Mouse (Mus musculus) R1 (cell line): ENCODE results near the gene Atxn2l.
"Not testable (repeated sequence)": the region's sequence is repeated elsewhere in the genome, so short reads cannot be mapped to it uniquely, and the experiment has no call there.

Experiments
- DNase-seq: peaks from one replicate; pipeline ENCODE4 v3.0.0-alpha.2; 2018; ENCODE audit warnings: low read depth, low spot score

Gene Atxn2l

DNA sequence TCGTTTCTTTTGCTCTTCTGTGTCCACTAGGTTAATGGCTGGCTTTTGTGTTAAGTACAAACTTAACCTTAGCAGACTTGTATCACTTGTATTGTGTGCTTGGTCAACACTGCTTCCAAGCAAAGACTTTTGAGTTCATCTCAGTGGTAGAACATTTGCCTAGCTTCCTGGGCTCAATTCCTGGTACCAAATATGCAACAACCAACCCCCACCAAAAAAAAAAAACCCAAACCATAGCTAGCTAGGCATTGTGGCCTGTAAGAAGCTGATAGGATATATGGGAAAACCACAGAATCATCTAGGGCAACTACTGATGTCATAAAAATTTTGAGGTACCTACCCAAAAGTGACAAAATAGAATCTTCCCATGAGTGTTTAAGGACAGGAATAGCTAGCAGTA is 12.2 kb downstream of the Atxn2l start:
- no peak for DNase-seq

GRCm38 (mm10) chr7:126487617-126488385 is 15.4 kb downstream of the Atxn2l start:
- not testable (repeated sequence) for DNase-seq

DNA sequence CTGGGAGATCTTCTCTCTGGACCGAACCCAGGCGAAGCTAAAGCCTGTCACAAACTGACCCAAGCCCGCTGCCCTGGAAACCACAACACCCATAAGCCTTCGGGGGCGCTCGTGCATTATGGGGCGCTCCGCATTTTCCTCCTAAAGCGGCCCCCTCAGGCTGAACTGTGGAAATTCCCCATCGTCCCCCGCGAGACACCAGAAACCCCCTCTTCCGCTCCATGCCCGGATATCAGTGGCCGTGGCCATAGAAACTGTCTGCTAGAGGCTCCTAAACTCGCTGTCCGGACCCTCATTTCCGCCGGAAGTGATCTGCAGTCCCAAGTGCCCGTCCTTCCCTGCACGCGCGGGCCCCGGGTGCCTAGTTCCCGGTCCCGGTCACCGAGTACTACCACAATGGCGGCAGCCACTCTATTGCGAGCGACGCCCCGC is 16.2 kb downstream of the Atxn2l start, which contains the start of gene Tufm:
TSS of gene Tufm (plus strand) at position 310 of the 432 bp plus-strand sequence.
- DNase-seq = peak; percentile 98

DNA sequence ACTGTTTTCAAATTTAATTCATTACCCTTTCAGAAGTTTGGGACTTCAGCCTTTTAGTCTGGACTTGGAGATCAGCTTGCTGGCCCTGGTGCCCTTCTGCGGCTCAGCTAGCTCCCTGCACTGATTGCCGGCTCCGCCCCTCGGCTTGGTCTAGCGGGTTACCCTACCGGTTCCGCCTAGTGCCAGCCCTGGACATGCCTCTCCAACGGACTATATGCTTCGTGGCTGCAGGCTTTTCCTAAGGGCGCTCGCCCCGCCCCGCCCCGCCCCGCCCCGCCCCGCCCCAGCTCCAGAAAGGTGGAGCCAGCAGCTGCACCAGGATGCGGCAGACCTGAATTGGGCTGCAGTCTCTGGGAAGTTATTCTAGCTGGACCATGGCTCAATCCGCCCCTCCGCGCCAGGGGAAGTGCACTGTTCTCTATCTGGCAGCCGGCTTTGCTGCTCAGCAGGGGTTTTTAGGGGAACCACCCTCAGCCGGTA is 20.8 kb downstream of the Atxn2l start:
- peak; percentile 96 for DNase-seq

- DNase-seq = peak; percentile 45
Observed at GRCm38 (mm10) chr7:126481699-126482098, 21.5 kb downstream of the Atxn2l start.

GRCm38 (mm10) chr7:126474993-126475581 is 28.1 kb downstream of the Atxn2l start, which contains the start of gene Sh2b1:
TSS of gene Sh2b1 (minus strand) at chr7:126475424.
- peak; percentile 96 for DNase-seq

DNA sequence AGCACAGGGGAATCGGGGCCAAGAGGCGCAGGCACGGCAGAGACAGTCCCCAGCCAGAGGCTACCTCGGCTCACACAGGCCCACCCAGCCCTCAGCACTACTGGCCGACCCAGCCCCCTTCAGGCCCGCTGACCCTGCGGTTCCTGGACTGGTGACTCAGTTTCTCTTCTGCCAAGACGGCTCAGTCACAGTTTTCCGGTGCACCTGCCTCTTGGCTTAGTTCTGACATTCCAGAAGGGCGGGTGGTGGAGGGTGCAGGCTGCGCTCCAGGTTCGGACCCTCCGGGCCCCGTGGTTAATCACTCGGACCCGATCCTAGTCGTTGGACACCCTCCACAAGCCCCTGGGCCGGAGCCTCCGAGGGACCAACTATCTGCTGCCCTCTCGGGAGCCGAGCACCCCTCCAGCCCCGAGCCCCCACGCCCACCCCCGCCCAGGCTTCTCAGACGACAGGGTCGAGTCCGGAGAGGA is 28.7 kb downstream of the Atxn2l start:
- no peak for DNase-seq

DNA sequence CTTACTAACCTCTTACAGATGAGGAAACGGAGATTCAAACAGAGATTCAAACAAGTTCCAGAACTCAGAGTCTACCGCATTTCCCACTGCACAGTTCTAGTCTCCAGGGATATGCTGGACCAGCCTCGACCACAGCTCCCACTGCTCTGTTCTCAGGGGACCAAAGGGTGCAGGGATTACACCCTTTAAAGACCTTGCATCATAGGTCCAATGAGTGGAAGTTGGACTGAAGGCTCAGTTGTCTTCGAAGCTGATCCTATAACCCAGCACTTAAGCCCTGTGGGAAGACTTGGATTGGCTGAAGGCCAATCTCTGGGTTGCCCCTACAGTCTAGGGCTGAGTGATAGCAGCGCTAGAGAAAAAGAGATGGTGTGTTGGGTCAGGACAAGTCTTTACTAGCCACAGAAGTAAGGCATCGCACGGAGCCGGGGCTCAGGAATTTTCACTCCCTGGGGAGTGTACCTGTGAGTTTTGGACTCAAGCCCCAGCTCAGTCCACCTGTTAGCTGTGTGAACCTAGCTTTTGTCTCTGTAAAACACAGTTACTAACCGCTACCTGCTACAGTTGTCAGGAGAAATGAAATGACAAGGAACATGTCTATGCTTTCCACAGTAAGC is 29.7 kb downstream of the Atxn2l start:
- no peak for DNase-seq

- no peak for DNase-seq
Observed at GRCm38 (mm10) chr7:126472713-126473112, 30.5 kb downstream of the Atxn2l start.

DNA sequence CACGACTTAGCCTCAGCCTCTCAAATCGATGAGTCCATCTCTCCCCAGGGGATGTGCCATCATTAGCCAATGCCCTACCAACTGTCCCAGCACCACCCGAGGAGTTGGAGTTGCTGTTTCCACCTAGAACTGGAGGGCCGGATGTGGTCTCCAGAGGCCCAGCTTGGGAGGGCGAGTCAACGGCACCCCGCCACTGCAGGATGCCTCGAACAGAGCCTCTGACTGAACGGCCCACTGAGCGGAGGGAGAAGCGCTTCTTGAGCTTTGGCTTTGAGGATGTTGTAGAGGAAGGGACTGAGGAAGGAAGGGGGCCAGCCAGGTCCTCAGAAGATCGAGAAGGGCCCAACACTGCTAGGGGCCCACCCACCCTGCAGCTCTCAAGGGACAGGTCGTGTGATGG is 30.9 kb downstream of the Atxn2l start:
- no peak for DNase-seq

DNA sequence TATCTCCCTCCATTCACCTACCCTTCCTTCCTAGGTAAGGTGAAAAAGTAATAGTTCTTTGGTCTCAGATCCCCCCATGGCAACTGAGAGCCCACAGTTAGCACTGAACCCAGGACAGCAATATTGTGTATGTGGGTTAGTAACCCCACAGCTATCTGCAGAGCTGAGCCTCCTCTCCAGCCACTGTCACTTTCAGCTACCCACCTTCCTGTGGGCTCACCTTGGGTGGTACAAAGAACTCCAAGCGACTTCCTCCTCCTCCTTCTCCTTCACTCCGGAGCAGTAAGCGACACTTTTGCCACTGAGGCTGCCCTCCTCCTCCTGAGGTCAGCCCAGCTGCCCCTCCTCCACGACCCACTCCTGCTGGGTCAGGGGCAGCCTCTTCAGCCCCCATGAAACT is 31.4 kb downstream of the Atxn2l start:
- DNase-seq = no peak

DNA sequence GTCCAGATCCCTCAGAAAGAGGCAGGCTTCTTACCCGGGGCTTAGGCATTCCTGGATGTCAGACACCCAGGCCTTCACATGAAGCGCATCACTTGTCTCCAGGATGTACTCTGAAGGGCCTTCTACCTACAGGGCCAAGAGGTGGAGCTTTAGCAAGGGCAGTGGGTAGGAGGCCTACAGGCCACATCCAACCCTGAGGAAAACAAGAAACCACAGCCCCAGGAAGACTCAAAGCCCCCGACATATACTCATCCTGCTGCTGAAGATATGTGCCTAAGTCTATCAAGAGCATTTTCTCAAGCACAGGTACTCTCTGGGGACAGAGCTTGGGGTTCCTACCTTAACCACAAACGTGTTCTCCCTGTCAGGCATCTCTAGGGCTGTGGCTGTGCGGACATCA is 31.9 kb downstream of the Atxn2l start:
- no peak for DNase-seq

DNA sequence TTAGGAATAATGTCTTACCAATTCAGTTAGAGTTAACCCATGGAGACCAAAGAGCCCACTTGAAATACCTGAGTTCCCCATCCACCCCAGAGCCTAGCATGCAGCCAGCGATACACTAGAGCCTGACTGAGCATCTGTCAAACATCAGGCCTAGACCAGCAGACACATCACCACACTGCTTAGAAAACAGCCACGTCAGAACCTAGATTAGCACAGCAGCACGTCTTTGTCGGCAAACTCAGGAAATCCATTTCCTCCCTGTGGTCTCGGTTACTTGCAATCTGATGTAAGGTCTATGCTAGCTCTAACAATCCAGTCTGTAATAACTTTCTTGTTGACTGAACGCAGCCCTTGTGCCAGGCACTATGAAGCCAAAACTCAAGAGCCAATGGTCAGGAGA is 33.2 kb downstream of the Atxn2l start:
- no peak for DNase-seq

DNA sequence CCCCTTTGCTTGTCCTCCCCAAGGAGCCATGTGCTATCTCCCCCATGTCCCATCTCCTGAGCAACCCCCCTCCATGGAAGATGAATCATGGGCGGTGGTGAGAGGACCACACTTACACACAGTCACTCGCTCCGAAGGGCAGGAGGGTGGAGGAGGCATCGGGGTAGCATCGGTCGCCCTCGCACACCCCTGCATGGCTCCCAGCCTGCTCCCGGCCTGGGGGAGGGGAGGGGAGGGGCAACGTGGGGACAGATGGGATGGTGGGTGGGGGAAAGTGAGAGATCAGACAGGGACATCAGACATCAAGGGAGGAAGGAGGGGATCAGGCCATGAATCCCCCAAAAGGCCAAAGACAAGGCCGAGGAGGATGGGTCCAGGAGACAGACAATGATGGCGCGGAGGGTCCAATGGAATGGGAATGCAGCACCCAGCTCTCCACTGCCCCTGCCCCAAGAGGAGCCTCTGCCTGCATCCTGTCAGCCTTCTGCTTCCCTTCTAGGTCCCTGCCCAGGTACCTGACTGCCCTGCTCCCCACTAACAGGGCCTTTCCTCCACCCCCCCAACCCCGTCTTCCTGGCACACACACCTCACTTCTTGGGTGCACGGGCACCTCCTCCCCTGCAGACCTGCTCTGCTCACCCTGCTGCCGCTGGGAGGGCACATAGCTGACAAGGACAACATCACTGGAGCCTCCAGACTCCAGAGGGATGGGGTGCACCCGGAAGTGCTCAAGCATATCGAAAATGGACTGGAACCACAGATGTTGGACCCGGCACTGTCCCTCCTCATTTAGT is 35.2 kb downstream of the Atxn2l start:
- no peak for DNase-seq

DNA sequence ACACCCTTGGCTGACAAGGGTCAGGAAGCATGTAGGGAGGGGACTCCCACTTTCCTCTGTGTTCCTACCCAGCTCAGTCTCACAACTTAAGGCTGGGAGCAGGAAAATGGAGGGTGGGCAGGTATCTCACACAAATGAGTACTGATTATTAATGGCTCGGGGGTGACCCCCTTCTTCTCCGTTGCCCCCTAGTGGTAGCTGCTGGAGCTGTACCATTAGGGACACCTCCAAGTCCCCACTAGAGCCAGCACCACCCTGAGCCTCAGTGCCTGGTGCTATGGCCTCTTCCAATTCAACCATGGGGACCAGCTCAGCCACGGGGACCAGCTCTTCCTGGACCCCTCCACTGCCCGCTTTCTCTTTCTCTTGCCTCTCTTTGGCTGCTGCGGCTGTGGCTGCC is 36.0 kb downstream of the Atxn2l start:
- peak; percentile 72 for DNase-seq

DNA sequence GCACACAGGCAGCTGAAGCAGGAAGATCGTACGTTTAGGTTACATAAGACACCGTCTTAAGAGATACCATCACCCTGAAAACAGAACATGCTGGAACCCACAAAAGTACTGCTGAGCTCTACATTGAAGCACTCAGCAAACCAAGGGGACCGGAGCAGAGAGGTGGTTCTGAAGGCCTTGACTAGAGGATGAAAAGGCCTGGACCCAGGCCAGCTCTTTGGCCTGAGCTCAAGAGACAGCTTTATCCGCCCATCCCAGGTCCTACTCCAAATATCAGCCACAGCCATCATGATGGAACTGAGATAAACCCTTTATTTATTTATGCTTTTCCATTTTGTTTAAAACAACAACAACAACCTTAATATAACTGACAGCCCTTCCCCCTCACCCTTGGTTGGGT is 36.5 kb downstream of the Atxn2l start:
- DNase-seq = no peak

- no peak for DNase-seq
Observed at GRCm38 (mm10) chr7:126466116-126466515, 37.1 kb downstream of the Atxn2l start.

DNA sequence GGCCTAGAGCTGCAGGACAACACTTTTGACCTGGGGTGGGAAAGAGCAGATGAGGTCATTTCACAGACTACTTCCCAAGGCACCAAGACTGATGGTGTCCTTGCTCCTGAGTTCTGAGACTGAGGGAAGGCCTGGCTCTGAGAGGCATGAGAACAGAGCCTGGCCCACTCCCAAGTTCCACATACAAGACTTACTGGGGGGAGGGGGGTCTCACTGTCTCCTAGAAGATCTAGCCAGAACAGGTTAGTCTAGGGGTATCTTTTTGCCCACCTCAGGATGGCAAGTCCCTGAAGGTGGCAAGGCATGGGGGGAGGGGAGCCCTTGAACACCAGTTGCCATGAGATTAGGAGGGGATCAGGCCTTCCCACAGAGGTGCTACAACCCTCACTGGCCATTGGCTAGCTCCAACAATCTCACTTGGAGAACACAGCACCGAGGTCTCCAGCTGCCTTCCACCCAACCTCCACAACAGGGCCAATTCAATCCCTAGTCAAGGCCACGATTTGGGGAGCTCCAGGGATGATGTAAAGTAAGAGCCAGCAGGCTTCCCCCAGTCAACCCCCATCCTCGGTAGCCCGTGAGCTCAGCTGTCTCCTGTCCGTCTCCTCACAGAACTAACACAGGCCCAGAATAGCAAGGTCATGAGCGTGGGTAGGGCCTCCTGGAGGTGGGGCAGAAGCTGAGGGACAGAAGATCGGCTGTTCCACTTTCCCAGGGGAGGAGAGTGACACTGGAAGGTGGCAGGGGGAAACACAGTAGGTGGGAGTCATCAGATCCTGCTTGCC is 37.8 kb downstream of the Atxn2l start:
- DNase-seq = no peak

DNA sequence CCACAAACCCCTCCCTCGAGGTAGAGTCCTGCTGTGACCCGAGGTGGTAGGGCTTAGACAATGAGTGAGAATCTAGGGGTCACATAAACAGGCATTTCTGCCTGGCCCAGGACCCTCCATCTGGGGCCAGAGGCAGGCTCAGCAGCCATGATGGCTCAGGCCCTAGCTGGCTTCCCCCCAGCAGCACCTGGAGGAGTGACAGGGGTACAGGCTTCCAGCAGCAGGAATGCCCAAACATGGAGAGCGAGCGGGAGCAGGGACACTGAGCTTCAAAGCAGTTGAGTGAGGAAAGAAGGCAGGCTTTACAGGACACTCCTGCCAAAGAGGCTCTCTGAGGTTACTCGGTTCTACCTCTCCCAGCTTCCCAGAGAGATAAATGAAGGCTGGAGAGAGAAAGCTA is 38.4 kb downstream of the Atxn2l start:
- DNase-seq = no peak

DNA sequence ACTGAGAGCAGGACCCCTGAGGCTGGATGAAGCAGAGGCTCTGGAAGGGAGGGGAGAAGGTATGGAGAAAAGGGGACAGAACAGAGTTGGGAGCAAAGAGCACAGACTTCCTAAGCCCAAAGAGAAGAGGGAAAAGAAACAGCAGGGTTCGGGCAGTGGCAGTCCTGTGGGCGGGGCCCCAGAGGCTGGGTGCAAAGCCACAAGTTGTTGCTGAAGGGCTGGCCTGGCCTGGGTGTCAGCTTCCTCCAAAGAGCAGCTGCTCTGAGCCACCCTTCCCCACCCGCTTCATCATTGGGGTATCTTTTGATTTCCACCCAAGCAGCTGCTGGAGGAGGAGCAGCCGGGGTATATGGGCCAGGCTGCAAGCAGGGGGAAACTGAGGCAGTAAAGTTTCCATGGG is 39.1 kb downstream of the Atxn2l start:
- no peak for DNase-seq

DNA sequence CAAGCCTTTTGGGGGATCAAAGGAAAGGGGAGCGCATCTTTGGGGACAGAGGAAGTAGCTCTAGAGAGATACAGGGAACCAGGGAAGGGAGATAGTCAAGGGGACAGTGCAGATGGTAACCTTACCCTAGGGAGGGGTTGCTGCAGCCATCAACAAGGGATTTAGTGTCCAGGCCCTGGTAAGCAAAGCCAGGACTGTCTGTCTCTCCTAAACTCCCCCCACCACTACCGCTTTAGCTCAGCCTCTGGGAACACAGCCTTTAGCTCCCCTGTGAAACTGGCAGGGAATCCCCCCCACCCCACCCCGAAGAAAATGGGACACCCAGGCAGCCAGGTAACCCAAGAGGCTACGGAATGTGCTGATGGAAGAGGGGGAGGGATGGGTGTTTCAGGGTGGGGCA is 39.7 kb downstream of the Atxn2l start:
- DNase-seq = no peak
